Mouse (Mus musculus) G1E (cell line): ENCODE measurements at regions not wholly inside any gene's neighbourhood (a gene's known extent, or its start where the extent isn't known, plus 50 kb on each side); places are given as distances from the start of the nearest gene placed in this dataset.

Source experiments
- CTCF ChIP-seq: IDR thresholded peaks from 2 replicates; pipeline ENCODE4 v1.5.1; 2012; ENCODE audit warnings: low read depth, low read length, inconsistent platforms, mixed read lengths
- GATA1 ChIP-seq: IDR thresholded peaks from 2 replicates; pipeline ENCODE4 v1.6.1; 2012; ENCODE audit warnings: borderline replicate concordance, low read length, inconsistent platforms, mixed read lengths
- GATA2 ChIP-seq: IDR thresholded peaks from 2 replicates; pipeline ENCODE4 v1.6.1; 2012; ENCODE audit warnings: low read depth, low read length, inconsistent platforms, borderline replicate concordance
- POLR2AphosphoS5 ChIP-seq: IDR thresholded peaks from 2 replicates; pipeline ENCODE4 v1.6.1; 2012; ENCODE audit warnings: low read depth, low read length, inconsistent platforms; ENCODE audit not compliant: insufficient replicate concordance
- TAL1 ChIP-seq: conservative IDR thresholded peaks from 2 replicates; pipeline ENCODE4 v1.6.1; 2012; ENCODE audit warnings: low read depth, low read length, inconsistent platforms, mixed read lengths

DNA sequence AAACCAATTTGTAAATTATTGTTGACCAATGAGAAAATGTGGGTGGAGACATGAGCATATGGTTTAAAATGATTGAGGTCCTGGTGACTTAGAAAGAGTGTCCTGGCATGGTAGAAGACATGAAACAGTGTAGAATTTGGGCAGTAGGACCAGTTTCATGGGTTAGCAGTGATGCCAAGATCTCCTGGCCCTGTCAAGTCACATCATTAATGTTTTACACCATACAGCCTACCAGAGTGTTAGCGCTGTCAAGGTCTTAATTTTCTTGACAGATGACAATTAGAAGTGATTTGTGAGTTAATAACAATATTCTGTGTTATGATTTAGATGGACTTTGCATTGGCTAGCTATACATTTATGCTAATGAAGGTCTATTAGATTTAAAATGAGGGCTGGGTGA lies 939.8 kb downstream of the Pla2g4a start:
- TF ChIP-seq CTCF = no peak
- no peak for TF ChIP-seq GATA1
- no peak for TF ChIP-seq GATA2
- no peak for TF ChIP-seq TAL1
- no peak for TF ChIP-seq POLR2AphosphoS5
